Mouse (Mus musculus): ENCODE data around the gene Cfap58. TPM values are rescaled to one million over a fixed set of nuclear protein-coding genes. Genes with fewer than 3 reads are reported as not detected.
A peak's percentile ranks its signal among the peaks of the same experiment; 100 is the strongest.

The Cfap58 gene
- total and polyA plus RNA-seq, 3 experiments: 0.02 to 2.1 (median 1.9) TPM

DNA sequence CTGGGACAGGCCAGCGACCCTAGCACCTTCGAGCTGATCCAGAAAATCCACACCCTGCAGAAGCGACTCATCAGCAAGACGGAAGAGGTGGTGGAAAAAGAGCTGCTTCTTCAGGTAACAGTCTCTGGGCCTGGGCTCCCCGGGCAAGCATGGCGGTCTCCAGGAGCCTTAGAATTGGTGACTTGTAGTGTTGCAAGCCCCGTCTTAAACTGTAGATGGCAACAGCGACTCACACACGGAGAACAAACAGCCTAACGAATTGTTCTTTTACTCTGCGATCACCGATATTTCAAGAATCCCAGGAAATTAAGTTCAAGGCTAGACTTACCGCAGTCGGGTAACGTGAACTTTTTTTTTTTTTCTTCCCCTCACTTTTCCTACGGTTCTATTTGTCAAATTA, 51.0 kb downstream of the Cfap58 start:
- TF ChIP-seq POLR2A (IDR thresholded peaks at IDR 0.05; ENCODE audit: insufficient read depth, low read depth, low read length) (no peak), CTCF (IDR thresholded peaks at IDR 0.05) (peak; percentile 70)

GRCm38 (mm10) chr19:47988880-47989574, 51.6 kb downstream of the Cfap58 start:
- no peak for DNase-seq
- no peak for TF ChIP-seq CTCF (IDR thresholded peaks at IDR 0.05)
- TF ChIP-seq POLR2A (IDR thresholded peaks at IDR 0.05; ENCODE audit: insufficient read depth, low read depth, low read length): no peak
- no peak for TF ChIP-seq EP300 (IDR thresholded peaks at IDR 0.05; ENCODE audit: insufficient read depth, low read depth, low read length)
- Histone ChIP-seq H3K36me3 (ENCODE audit: control insufficient read depth, insufficient read depth, low read length) (no peaks in the 10 kb centered on the region), H3K4me1 (ENCODE audit: control insufficient read depth, insufficient read depth, low read length) (no peaks in the 10 kb centered on the region), H3K79me2 (replicated peaks; ENCODE audit: control insufficient read depth, insufficient read depth, low read length) (no peaks in the 10 kb centered on the region), H3K27ac (no peak overlapping the region), H3K4me3 (no peak overlapping the region), H3K27me3 (ENCODE audit: control insufficient read depth, insufficient read depth, low read length) (no peaks in the 10 kb centered on the region), H3K9ac (ENCODE audit: low read depth, low read length) (no peak overlapping the region)
- intact Hi-C loops (cut with DNase I): no loop called here
- WGBS: 64% methylated on average over 13 of the region's 13 CpGs

More for the DNA sequence above, 51.0 kb downstream of the Cfap58 start:
- Histone ChIP-seq H3K27ac (no peak overlapping the region), H3K27me3 (ENCODE audit: control insufficient read depth, insufficient read depth, low read length) (no peaks in the 10 kb centered on the region), H3K79me2 (replicated peaks; ENCODE audit: control insufficient read depth, insufficient read depth, low read length) (no peaks in the 10 kb centered on the region), H3K4me3 (no peak overlapping the region), H3K9ac (ENCODE audit: low read depth, low read length) (no peak overlapping the region), H3K36me3 (ENCODE audit: control insufficient read depth, insufficient read depth, low read length) (no peaks in the 10 kb centered on the region), H3K4me1 (ENCODE audit: control insufficient read depth, insufficient read depth, low read length) (no peaks in the 10 kb centered on the region)
- WGBS: 22% methylated on average over 16 of the region's 16 CpGs
- intact Hi-C loops (cut with DNase I): no loop called here
- DNase-seq: peak in 1 of 2 experiments; percentile 23

GRCm38 (mm10) chr19:47989575-47989891, 52.1 kb downstream of the Cfap58 start:
- H3K27ac ChIP-seq: no peak overlapping the region
- WGBS: 87% methylated on average over 4 of the region's 4 CpGs
- H3K79me2 ChIP-seq (replicated peaks; ENCODE audit: control insufficient read depth, insufficient read depth, low read length): no peaks in the 10 kb centered on the region
- TF ChIP-seq EP300 (IDR thresholded peaks at IDR 0.05; ENCODE audit: insufficient read depth, low read depth, low read length) (no peak), CTCF (IDR thresholded peaks at IDR 0.05) (no peak), POLR2A (IDR thresholded peaks at IDR 0.05; ENCODE audit: insufficient read depth, low read depth, low read length) (no peak)
- H3K27me3 ChIP-seq (ENCODE audit: control insufficient read depth, insufficient read depth, low read length): no peaks in the 10 kb centered on the region
- no peak for DNase-seq
- no peaks in the 10 kb centered on the region for H3K36me3 ChIP-seq (ENCODE audit: control insufficient read depth, insufficient read depth, low read length)
- H3K9ac ChIP-seq (ENCODE audit: low read depth, low read length): no peak overlapping the region
- intact Hi-C loops (cut with DNase I): no loop called here
- no peaks in the 10 kb centered on the region for H3K4me1 ChIP-seq (ENCODE audit: control insufficient read depth, insufficient read depth, low read length)
- no peak overlapping the region for H3K4me3 ChIP-seq

GRCm38 (mm10) chr19:48001240-48001639, 63.8 kb downstream of the Cfap58 start:
- no peak overlapping the region for H3K4me3 ChIP-seq
- no peaks in the 10 kb centered on the region for H3K36me3 ChIP-seq (ENCODE audit: control insufficient read depth, insufficient read depth, low read length)
- H3K27me3 ChIP-seq (ENCODE audit: control insufficient read depth, insufficient read depth, low read length): no peaks in the 10 kb centered on the region
- no peak overlapping the region for H3K27ac ChIP-seq
- no peak overlapping the region for H3K9ac ChIP-seq (ENCODE audit: low read depth, low read length)
- H3K79me2 ChIP-seq (replicated peaks; ENCODE audit: control insufficient read depth, insufficient read depth, low read length): no peaks in the 10 kb centered on the region
- no peaks in the 10 kb centered on the region for H3K4me1 ChIP-seq (ENCODE audit: control insufficient read depth, insufficient read depth, low read length)
- TF ChIP-seq POLR2A (IDR thresholded peaks at IDR 0.05; ENCODE audit: insufficient read depth, low read depth, low read length) (no peak), CTCF (IDR thresholded peaks at IDR 0.05) (no peak), EP300 (IDR thresholded peaks at IDR 0.05; ENCODE audit: insufficient read depth, low read depth, low read length) (no peak)
- intact Hi-C loops (cut with DNase I): no loop called here
- no peak for DNase-seq
- WGBS: 89% methylated on average over 13 of the region's 13 CpGs

DNA sequence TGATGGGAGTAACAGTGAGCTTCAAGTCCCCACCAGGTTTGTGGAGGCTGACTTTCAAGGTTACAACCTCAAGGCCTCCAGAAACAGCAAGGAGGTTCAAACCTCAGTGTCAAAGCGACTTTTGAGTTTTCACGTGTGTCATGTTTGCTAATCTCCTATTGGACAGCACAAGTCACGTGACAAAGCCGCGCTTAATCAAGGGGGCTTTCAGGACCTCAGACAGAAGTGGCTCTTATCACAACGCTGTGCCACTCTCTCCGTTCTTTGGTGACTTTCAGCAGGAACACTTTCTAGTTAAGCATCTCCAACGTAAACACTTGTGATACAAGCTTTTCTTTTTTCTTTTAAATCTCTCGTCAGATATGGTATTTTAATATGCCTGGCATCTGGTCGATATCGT, 64.3 kb downstream of the Cfap58 start:
- Histone ChIP-seq H3K4me3 (no peak overlapping the region), H3K27ac (no peak overlapping the region), H3K79me2 (replicated peaks; ENCODE audit: control insufficient read depth, insufficient read depth, low read length) (no peaks in the 10 kb centered on the region), H3K27me3 (ENCODE audit: control insufficient read depth, insufficient read depth, low read length) (no peaks in the 10 kb centered on the region), H3K4me1 (ENCODE audit: control insufficient read depth, insufficient read depth, low read length) (no peaks in the 10 kb centered on the region), H3K36me3 (ENCODE audit: control insufficient read depth, insufficient read depth, low read length) (no peaks in the 10 kb centered on the region), H3K9ac (ENCODE audit: low read depth, low read length) (no peak overlapping the region)
- WGBS: 55% methylated on average over 11 of the region's 11 CpGs
- no peak for TF ChIP-seq POLR2A (IDR thresholded peaks at IDR 0.05; ENCODE audit: insufficient read depth, low read depth, low read length)
- TF ChIP-seq EP300 (IDR thresholded peaks at IDR 0.05; ENCODE audit: insufficient read depth, low read depth, low read length): no peak
- no peak for TF ChIP-seq CTCF (IDR thresholded peaks at IDR 0.05)
- intact Hi-C loops (cut with DNase I): no loop called here
- DNase-seq: no peak

DNA sequence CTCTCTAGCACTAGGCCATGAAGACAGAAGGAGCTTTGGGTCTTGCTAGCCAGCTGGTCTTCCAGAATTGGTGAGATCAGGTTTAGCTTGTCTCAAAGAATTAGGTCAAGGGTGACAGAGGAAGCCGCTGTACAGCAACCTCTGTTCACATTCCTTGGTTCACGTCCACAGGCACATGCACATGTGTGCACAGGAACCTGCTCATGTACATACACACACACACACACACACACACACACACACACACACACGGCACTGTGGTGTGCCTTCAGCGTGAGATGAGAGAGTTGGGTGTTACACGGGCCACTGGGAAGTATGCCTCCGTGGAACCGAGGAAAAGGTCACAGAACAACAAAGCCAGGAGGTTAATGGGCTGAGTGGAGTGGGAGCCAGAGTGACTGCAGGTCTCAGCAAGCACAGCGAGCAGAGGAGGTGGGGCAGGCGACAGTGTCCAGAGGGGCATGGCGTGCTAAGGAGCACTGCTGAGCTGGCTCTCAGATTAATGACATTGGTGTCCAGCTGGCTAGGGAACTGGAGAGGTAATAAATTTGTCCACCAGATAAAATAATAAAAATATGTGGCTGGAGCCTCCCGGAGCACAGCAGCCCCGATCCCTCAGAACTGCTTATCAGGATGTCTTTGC, 71.4 kb downstream of the Cfap58 start:
- TF ChIP-seq POLR2A (IDR thresholded peaks at IDR 0.05; ENCODE audit: insufficient read depth, low read depth, low read length): no peak
- TF ChIP-seq EP300 (IDR thresholded peaks at IDR 0.05; ENCODE audit: insufficient read depth, low read depth, low read length): no peak
- TF ChIP-seq CTCF (IDR thresholded peaks at IDR 0.05): no peak
- H3K4me3 ChIP-seq: no peak overlapping the region
- no peak overlapping the region for H3K27ac ChIP-seq
- intact Hi-C loops (cut with DNase I): no loop called here
- no peak for DNase-seq
- H3K27me3 ChIP-seq (ENCODE audit: control insufficient read depth, insufficient read depth, low read length): no peaks in the 10 kb centered on the region
- H3K9ac ChIP-seq (ENCODE audit: low read depth, low read length): no peak overlapping the region
- no peaks in the 10 kb centered on the region for H3K79me2 ChIP-seq (replicated peaks; ENCODE audit: control insufficient read depth, insufficient read depth, low read length)
- 62% methylated on average over 12 of the region's 12 CpGs for WGBS
- no peaks in the 10 kb centered on the region for H3K36me3 ChIP-seq (ENCODE audit: control insufficient read depth, insufficient read depth, low read length)
- peaks cover 1% of the 10 kb centered on the region; the same call in 1 of the 2 replicates for H3K4me1 ChIP-seq (ENCODE audit: control insufficient read depth, insufficient read depth, low read length)
